Mouse (Mus musculus) liver, adult 2 months (tissue): ENCODE measurements at regions not wholly inside any gene's neighbourhood (a gene's known extent, or its start where the extent isn't known, plus 50 kb on each side); places are given as distances from the start of the nearest gene placed in this dataset.

Source experiments
- CTCF ChIP-seq: fragments of 200-500 bp; IDR thresholded peaks from 2 replicates; pipeline ENCODE4 v1.5.1; 2011; ENCODE audit warnings: low read depth, low read length, control low read depth
- POLR2A ChIP-seq: fragments of 200-500 bp; IDR thresholded peaks from 2 replicates; pipeline ENCODE4 v1.6.1; 2011; ENCODE audit warnings: low read length, control low read depth; ENCODE audit not compliant: insufficient read depth; ENCODE audit errors: extremely low read depth

DNA sequence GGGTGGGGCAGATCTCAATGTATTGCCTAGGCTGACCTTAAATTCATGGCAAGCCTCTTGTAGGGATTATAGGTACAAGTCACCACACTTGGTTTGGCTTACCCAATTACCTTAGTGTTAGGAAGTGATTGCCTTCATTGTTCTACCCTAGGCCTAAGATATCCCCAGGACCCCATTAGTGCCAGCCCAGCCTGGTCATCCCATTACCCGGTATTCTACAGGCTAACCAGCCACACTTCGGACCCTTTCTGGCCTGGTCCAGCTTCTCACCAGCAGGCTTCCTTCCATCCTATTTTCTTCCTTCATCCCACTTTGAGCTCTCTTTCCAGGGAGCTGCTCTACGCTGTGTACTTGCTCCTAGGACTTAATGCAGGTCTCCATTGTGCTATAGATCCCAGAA lies 59.5 kb downstream of the Tex35 start:
- TF ChIP-seq CTCF (no peak), POLR2A (no peak)
